Mouse (Mus musculus) CH12.LX (cell line): ENCODE measurements around the gene Bcas3.

Experiments used
- E2F4 ChIP-seq: IDR thresholded peaks from 2 replicates; pipeline ENCODE4 v1.6.1; 2011; ENCODE audit warnings: low read depth, low read length, improper control_type of control experiment; ENCODE audit not compliant: insufficient replicate concordance
- EP300 ChIP-seq: IDR thresholded peaks from 2 replicates; pipeline ENCODE4 v1.6.1; 2011; ENCODE audit warnings: low read length, improper control_type of control experiment
- POLR2AphosphoS2 ChIP-seq: IDR thresholded peaks from 2 replicates; pipeline ENCODE4 v1.6.1; 2011; ENCODE audit warnings: low read depth, low read length, improper control_type of control experiment
- SIN3A ChIP-seq: IDR thresholded peaks from 2 replicates; pipeline ENCODE4 v1.6.1; 2012; ENCODE audit warnings: low read length, improper control_type of control experiment, inconsistent platforms
- UBTF ChIP-seq: IDR thresholded peaks from 2 replicates; pipeline ENCODE4 v1.6.1; 2012; ENCODE audit warnings: low read depth, mild to moderate bottlenecking, inconsistent platforms, low read length, improper control_type of control experiment, moderate library complexity
- ZC3H11A ChIP-seq: IDR thresholded peaks from 2 replicates; pipeline ENCODE4 v1.6.1; 2012; ENCODE audit warnings: low read depth, mild to moderate bottlenecking, inconsistent platforms, low read length, improper control_type of control experiment
- ZMIZ1 ChIP-seq: IDR thresholded peaks from 2 replicates; pipeline ENCODE4 v1.6.1; 2012; ENCODE audit warnings: low read depth, mild to moderate bottlenecking, inconsistent platforms, low read length, improper control_type of control experiment

DNA sequence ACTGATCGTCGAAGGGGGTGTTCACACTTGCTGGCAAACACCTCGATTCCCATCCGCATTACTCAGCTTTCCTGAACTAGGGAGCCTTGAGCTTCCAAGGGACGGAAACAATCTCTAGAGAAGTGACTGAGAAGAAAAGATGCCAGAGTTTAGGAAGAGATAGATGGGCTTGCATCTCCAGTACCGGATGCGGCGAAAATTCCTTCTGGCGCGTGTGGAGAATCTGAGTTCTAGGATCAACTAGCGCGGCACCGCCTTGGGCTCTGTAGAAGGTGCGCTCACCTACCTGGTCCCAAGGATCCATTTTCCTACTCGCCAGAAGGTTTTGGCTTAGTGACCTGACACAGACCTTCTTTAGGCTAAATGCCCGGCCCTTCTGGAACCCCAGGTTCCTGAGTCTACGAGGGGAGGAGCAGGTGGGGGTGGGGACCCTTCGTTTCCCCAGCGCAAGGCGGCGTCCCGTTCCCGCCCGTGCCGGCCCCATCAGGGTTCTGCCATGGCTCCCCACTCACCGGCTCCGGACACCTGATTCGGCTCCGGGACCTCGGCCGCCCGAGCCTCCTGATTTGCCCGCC, 478.8 kb downstream of the Bcas3 start:
- TF ChIP-seq ZMIZ1, result no peak
- no peak for TF ChIP-seq EP300
- TF ChIP-seq E2F4, result no peak
- no peak for TF ChIP-seq ZC3H11A
- TF ChIP-seq SIN3A, result no peak
- TF ChIP-seq UBTF, result no peak
- no peak for TF ChIP-seq POLR2AphosphoS2
